22 mouse cellular contexts compared by ENCODE assay signal in genomic region chr7:114710419-114710818, GRCm38 (mm10). TPM values are rescaled to one million over a fixed set of nuclear protein-coding genes. Genes with fewer than 3 reads are reported as not detected.
DNase-seq lines count a peak whose midpoint lies in the region; ATAC-seq and TF ChIP-seq lines count a peak whose summit lies in the region.
"Had no signal": no experiment of that assay in that cellular context is flagged by ENCODE, and none has a peak within 500 bp of the region (broad histone marks: within the 10 kb centered on the region; RNA-seq: fewer than 3 reads in every experiment).

No protein-coding gene starts in this region.

- no peak overlapping the region for H3K9ac ChIP-seq in stomach, embryonic 16.5 days (ENCODE audit: low read length)
- H3K9ac ChIP-seq: embryonic facial prominence, embryonic 12.5 days; heart, embryonic 13.5 days; hindbrain, embryonic 12.5 days had no signal

- H3K27ac ChIP-seq in stomach, embryonic 16.5 days (ENCODE audit: low read length): no peak overlapping the region
- no peak overlapping the region for H3K27ac ChIP-seq in thymus, adult 2 months (ENCODE audit: control insufficient read depth, insufficient read depth, low read length)
- H3K27ac ChIP-seq: embryonic facial prominence, embryonic 12.5 days; heart, embryonic 13.5 days; hindbrain, embryonic 12.5 days had no signal

- H3K4me3 ChIP-seq in stomach, embryonic 16.5 days (replicated peaks; ENCODE audit: low read length): no peak overlapping the region
- no peak overlapping the region for H3K4me3 ChIP-seq in thymus, adult 2 months (ENCODE audit: control insufficient read depth, insufficient read depth, low read length)
- H3K4me3 ChIP-seq: embryonic facial prominence, embryonic 12.5 days; heart, embryonic 13.5 days; hindbrain, embryonic 12.5 days had no signal

- H3K27me3 ChIP-seq in stomach, embryonic 16.5 days (ENCODE audit: control insufficient read depth, insufficient read depth, low read length): no peaks in the 10 kb centered on the region
- no peaks in the 10 kb centered on the region for H3K27me3 ChIP-seq in thymus, adult 2 months (ENCODE audit: control insufficient read depth, insufficient read depth, low read length)
- H3K27me3 ChIP-seq: embryonic facial prominence, embryonic 12.5 days; hindbrain, embryonic 12.5 days had no signal

- no peak for TF ChIP-seq CTCF in thymus, adult 2 months (IDR thresholded peaks at IDR 0.05; ENCODE audit: borderline replicate concordance, control insufficient read depth, extremely low read depth, insufficient read depth, low read length, poor library complexity)

- 65% methylated on average over 2 of the region's 2 CpGs for WGBS in stomach, embryonic 16.5 days
- WGBS in thymus, adult 2 months: 89% methylated on average over 2 of the region's 2 CpGs

- no peak for TF ChIP-seq POLR2A in thymus, adult 2 months (IDR thresholded peaks at IDR 0.05; ENCODE audit: control insufficient read depth, extremely low read depth, insufficient read depth, low read length, poor library complexity)

- no peaks in the 10 kb centered on the region for H3K36me3 ChIP-seq in stomach, embryonic 16.5 days (ENCODE audit: control insufficient read depth, insufficient read depth, low read length)
- H3K36me3 ChIP-seq in thymus, adult 2 months (ENCODE audit: control insufficient read depth, insufficient read depth, low read length): no peaks in the 10 kb centered on the region
- H3K36me3 ChIP-seq: embryonic facial prominence, embryonic 12.5 days; heart, embryonic 13.5 days; hindbrain, embryonic 12.5 days had no signal

- H3K9me3 ChIP-seq in stomach, embryonic 16.5 days (replicated peaks; ENCODE audit: control insufficient read depth, low read length): no peaks in the 10 kb centered on the region
- H3K9me3 ChIP-seq: embryonic facial prominence, embryonic 12.5 days; heart, embryonic 13.5 days; hindbrain, embryonic 12.5 days had no signal

- no peaks in the 10 kb centered on the region; the same call in 1 of the 2 replicates for H3K4me1 ChIP-seq in stomach, embryonic 16.5 days (ENCODE audit: control insufficient read depth, insufficient read depth, low read length)
- H3K4me1 ChIP-seq in thymus, adult 2 months (replicated peaks; ENCODE audit: control insufficient read depth, insufficient read depth, low read length): no peaks in the 10 kb centered on the region
- H3K4me1 ChIP-seq: embryonic facial prominence, embryonic 12.5 days; hindbrain, embryonic 12.5 days had no signal

- peak; percentile 21 to 74 for DNase-seq in adrenal gland, adult (ENCODE audit: inconsistent age in 2 of 2, low spot score in 1 of 2)
- DNase-seq in adrenal gland, postnatal 25 days: no peak
- DNase-seq in 3T3-L1 (ENCODE audit: low read depth, low spot score) (peak; percentile 79), NIH3T3 (ENCODE audit: low read depth) (peak; percentile 3)
- no peak for DNase-seq in urinary bladder, postnatal 36 days (ENCODE audit: low spot score in 2 of 2)
- DNase-seq in thymus, adult 2 months: no peak
- DNase-seq: adrenal gland, postnatal 10 days; cerebellum, adult 11-12 months; cerebellum, adult 9-10 months; cerebellum, postnatal 25 days; gastrocnemius, postnatal 10 days; heart, postnatal 36 days had no signal

- no peak overlapping the region for H3K4me2 ChIP-seq in stomach, embryonic 16.5 days (ENCODE audit: low read depth, low read length)
- H3K4me2 ChIP-seq: embryonic facial prominence, embryonic 12.5 days; heart, embryonic 13.5 days; hindbrain, embryonic 12.5 days had no signal

- ATAC-seq in stomach, embryonic 16.5 days (ENCODE audit: insufficient read depth, low FRiP score): peak; percentile 53
- ATAC-seq: forebrain, embryonic 16.5 days; hindbrain, embryonic 16.5 days; inflammation-experienced regulatory T-cells, adult 6 months; intestine, postnatal 0 days had no signal

RNA-seq across cellular contexts. Expression of gene Calcb, which starts 8.0 kb away (rescaled TPM):
- total RNA-seq in adrenal gland, postnatal 25 days (2021): not detected in 2 replicates
- 4.6 and 5.4 TPM in 2 replicates for polyA plus RNA-seq in stomach, embryonic 16.5 days (2015; fragmentation: Nextera tagmentation; extraction: Ambion mirVana)
- polyA plus RNA-seq in thymus, adult 2 months (2012; rRNA removed): 10.0 and 10.3 TPM in 2 replicates
- total RNA-seq: adrenal gland, postnatal 10 days; gastrocnemius, postnatal 10 days; gastrocnemius, postnatal 4 days had no signal
- polyA plus RNA-seq: forebrain, embryonic 11.5 days; forebrain, embryonic 16.5 days; heart, embryonic 13.5 days; hindbrain, embryonic 12.5 days; inflammation-experienced regulatory T-cells, adult 6 months had no signal

RNA-seq across cellular contexts. Expression of gene Insc, which starts 33.1 kb away (rescaled TPM):
- total RNA-seq in adrenal gland, postnatal 25 days (2021): 1.5 and 2.6 TPM in 2 replicates
- 25.1 and 29.6 TPM in 2 replicates for polyA plus RNA-seq in stomach, embryonic 16.5 days (2015; fragmentation: Nextera tagmentation; extraction: Ambion mirVana)
- 0.26 and 0.55 TPM in 2 replicates for polyA plus RNA-seq in thymus, adult 2 months (2012; rRNA removed)
- polyA plus RNA-seq: inflammation-experienced regulatory T-cells, adult 6 months had no signal

Comparison
In these comparisons a context has a peak if more than half of its experiments do, and no peak if none do; other contexts are left out.
1. DNase-seq: peak in adrenal gland, adult (2 of 2), 3T3-L1 (single experiment) and NIH3T3 (single experiment); none in adrenal gland, postnatal 25 days (single experiment), urinary bladder, postnatal 36 days (0 of 2) and thymus, adult 2 months (single experiment).
2. RNA of gene Insc, which starts 33.1 kb away (polyA plus RNA-seq): 25.1 to 29.6 TPM in stomach, embryonic 16.5 days; 0.26 to 0.55 TPM in thymus, adult 2 months; every median in the first group is over 10 times any median in the second.